Mouse (Mus musculus): ENCODE measurements around the gene Ralbp1.

Ralbp1 gene

DNA sequence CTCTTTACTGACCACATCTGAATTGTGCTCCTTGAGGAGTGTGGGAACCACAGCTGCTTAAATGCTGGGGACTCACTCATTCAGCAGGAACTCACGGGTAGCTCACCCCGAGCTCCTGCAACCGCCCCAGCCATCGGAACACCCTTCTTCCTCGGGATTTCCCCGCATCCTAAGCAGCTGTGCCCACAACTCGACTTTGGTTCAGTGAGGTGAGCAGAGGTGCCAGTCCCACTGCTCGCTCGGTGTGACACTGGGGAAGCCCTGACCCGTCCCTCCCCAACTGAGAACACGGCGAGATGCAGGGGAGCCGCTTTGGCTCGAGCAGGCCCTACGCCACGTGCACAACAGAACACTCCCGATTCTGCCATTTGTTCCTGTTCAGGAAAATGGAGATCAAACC is 35.1 kb downstream of the Ralbp1 start:
- no peak for DNase-seq (ENCODE audit: low spot score in 2 of 2)

DNA sequence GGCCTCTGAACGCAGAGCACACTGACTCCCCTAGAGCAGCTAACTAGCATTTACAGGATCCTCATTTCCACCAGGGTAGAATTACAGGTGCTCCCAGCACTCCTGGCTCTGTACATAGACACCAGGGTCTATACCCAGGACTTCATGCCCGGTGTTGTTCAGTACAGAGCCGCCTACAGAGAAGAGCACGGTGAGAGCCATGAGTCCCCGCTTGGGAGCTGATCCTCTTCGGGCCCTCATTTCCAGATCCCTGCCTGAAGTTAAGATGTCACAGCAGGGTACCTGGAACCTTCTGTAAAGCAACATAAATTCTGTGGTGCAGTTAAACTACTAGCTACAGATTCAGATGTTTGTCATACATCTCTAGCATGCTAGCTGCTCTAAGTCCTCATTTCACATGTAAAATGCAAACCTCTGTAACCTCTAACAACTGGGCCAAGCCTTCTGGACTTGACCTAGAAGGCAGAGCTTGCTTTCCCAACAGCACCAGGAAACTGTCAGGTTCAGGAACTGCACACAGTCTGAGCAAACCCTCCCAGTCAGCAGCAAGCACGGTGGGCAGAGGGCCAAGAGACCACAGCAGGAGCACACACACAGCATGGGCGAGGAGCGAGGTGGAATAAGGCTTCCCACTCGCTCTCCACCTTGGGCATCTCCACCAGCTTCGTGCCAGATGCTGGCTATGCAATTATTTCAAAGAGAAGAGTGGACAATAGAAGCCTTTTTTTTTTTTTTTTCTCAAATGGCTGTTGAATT is 37.7 kb downstream of the Ralbp1 start:
- no peak for DNase-seq (ENCODE audit: low spot score in 2 of 2)

DNA sequence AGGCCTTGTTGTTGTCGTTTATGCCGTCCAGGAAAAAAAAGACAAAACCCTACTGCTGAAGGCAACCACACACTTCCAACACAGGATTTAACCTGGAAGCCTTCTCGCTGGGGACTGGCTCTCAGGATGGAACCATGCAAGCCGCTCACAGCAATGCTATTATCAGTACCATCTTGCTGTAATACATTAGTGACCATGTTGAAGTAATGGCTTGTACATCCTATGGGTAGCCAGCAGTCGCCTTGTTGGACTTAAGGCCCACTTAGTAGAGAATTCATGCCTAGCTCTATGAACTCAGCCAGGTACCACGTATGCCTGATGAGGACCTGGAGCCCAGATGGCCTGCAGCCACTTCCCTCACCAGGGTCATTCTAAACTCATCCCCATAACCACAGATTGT is 40.2 kb downstream of the Ralbp1 start:
- no peak for DNase-seq (ENCODE audit: low spot score in 2 of 2)

DNA sequence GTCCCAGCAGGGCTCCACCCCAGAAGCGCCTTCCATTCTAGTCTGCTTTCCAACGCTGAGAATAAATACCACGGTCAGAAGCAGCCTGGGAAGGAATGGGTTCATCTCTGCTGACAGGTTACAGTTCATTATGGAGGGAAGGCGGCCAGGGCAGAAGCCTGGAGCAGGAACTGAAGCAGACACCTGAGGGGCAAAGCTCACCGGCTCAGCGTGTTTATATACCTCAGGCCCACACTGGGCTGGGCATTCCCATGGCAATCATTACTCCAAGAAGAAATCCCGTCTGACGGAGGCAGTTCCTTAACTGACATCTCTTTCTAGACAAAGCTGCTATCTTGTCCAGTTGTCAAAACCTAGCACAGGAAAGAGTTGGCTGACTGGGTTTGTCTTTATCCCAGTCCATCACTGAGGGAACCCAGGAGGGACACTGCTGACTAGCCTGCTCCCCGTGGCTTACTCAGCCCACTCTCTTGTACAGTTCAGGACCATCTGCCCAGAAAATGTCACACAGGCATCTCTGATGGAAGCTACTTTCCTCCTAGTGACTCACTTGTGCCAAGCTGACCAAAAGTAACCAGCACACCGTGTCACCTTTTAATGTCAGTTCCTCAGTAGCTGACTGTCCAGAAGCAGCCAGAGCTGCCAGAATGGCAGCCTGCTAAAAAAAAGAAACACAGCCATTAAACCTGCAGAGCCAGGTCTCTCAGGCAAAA is 42.8 kb downstream of the Ralbp1 start:
- no peak for DNase-seq (ENCODE audit: low spot score in 2 of 2)

DNA sequence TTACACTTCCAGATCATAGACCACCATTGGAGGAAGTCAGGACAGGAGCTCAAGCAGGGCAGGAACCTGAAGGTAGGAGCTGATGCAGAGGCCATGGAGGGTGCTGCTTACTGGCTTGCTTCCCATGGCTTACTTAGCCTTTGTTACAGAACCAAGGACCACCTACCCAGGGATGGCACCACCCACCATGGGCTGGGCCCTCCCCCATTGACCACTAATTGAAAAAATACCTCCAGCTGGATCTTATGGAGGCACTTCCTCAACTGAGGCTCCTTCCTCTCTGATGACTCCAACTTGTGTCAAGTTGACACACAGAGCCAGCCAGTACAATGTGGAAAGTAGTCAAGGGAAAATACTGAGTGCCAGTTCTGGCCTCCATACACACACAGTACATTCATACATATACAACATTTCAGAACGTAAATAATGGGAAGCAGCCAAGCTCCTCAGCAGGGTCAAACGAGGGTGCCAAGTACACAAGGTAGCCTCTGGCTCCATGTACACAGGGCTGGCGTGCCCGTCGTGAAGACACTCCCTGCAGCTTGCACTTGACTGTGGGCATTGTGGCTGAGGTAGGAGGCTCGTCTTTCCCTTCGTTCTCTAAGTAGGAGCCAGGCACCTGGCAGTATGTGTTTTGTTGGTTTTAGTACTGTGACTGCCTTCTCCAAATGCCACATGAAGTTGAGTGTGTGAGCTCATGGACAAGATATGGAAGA is 45.9 kb downstream of the Ralbp1 start:
- DNase-seq (ENCODE audit: low spot score in 2 of 2), result no peak

DNA sequence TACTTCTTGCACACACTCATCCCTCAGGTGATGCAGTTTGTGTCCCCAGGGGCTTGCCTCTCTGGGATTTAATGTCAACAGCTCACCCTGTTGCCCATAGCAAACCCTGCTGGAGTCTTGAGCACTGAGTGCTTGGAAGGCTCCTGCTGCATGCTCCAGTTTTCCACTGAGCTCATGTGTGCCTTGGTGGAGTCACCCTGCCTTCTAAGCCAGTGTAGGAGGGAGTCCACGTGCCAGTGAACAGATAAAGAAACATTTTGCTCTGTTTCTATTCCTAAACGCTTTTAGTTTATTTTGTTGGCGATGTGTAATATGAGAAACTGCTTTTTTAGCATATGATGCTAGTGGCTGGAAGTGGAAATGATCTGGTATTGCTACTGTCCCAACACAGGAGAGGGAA is 48.9 kb downstream of the Ralbp1 start:
- DNase-seq (ENCODE audit: low spot score in 2 of 2), result no peak

DNA sequence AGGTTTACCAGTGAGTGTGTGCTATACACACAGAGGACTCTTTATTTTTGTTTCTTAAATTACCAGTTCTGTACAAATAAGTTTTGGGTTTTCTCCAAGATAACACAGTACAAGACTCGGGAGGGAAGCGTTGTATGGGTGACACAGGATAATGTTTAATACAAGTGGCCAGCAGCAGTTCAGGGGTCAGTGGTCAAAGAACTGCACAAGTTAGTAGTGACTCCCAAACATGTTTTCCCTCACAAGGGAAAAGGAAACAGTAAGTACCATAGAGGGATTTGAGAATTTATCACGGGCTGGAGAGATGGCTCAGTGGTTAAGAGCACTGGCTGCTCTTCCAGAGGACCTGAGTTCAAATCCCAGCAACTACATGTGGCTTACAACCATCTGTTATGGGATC is 51.7 kb downstream of the Ralbp1 start:
- no peak for DNase-seq (ENCODE audit: low spot score in 2 of 2)

DNA sequence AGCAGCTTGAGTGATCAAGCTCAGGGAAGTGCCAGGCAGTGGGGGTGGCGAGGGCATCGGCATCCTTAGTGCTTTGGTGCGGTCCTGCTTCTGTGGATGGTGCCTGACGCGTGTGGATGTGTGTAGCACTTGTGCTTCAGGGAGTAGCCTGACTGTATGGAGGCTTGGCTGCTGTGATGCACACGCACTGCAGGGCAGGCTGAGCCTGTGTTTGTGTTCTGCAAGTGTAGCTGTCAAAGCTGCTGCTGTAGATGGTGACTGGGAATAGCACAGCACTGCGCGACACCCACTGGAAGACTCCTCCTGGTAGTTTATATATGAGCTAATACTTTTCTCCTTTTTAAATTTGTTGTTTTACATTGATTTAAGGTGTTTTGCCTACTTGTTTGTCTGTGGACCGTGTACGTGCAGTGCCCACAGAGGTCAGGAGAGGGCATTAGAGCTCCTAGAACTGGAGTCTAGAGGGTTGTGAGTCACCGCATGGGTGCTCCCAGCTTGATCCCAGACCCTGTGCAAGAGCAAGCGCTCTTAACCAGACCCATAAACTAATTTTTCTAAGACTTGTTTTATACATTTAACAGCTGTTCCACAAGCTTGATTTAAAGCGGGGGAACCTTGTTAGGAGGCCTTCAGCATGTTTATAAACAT is 55.3 kb downstream of the Ralbp1 start:
- no peak for DNase-seq (ENCODE audit: low spot score in 2 of 2)

DNA sequence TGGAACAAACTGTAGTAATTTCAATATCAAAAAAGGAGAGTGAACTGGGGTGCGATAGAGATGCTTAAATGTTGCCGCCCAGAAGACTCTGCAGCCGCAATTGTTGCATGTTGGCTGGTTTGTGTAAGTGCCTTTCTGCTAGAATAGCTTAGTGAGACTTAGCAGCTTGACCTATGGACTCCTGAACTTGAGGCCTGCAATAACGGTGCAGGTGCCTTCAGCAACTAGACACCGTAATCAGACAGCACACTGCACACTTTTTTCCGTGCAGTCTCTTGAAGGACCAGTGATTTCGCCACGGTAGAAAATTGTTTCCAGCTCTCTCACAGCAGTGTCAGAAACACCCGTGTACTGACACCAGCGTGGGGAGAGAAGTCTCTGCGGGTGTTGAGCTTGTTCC is 56.6 kb downstream of the Ralbp1 start:
- no peak for DNase-seq (ENCODE audit: low spot score in 2 of 2)

DNA sequence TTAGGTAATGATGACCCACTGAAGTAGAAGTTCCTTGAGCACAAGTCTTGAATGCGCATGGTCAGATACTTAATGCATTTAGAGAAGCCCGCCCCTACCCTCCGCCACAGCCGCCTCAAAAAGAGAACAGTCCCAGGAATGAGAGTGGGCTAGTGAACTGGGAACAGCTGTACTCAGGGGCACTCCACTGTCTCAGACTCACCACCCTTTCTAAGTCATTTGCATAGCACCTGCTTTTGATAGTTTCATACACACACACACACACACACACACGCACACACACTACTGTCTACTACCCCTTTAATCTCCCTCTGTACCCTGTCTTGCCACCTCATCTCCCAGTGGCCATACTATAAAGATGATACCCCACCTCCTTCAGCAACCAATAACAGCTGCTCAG is 57.7 kb downstream of the Ralbp1 start:
- DNase-seq (ENCODE audit: low spot score in 2 of 2), result no peak

DNA sequence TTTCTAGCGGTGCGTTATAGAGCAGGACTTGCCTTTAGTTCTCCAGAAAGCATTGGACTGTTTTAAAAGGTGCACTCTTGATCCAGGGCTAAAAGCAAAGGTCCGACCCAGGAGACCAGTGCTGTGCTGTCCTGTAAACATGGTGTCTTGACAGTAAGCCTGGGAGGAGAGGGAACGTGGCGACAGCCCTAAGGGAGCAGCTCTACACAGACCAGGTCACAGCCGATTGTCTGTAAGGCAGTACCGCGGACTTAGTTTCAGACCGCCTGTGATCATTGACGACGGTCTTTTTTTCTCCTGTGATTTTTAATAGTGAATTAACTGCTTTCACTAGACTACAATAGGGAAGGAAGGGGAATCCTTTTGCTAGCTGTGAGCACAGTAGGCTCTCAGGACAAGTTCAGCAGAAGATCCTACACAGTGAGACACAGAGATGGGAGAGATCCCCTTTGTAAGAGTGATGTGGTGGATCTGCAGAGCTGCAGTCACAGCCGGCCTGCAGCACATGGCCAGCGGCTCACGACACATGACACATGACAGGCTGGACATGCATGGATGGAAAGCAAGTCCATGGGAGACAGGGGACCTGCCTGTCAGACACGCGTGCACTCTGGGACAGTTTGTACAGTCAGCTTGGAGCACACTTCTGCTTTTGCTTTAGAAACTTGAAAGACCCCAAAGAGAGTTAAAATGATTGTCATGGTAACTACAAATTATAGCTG is 58.3 kb downstream of the Ralbp1 start:
- no peak for DNase-seq (ENCODE audit: low spot score in 2 of 2)

DNA sequence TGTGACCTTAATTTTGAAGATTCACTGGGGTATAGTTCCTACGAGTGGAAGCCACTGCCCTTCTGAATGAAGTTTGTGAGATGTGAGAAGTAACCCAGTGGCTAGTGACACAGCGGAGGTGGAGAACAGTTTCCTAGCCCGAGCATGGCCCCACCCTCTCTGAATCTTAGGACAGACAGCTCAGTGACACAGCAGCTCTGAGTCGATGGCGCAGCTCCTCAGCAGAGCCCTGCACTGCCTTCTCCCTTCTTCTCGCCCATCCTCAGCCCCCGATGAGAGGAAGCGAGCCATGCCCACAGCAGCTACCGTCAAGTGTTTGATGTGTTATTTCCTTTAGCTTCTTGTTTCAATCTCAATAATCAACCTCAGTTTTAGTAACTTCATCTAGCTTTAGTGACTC is 59.3 kb downstream of the Ralbp1 start:
- no peak for DNase-seq (ENCODE audit: low spot score in 2 of 2)

DNA sequence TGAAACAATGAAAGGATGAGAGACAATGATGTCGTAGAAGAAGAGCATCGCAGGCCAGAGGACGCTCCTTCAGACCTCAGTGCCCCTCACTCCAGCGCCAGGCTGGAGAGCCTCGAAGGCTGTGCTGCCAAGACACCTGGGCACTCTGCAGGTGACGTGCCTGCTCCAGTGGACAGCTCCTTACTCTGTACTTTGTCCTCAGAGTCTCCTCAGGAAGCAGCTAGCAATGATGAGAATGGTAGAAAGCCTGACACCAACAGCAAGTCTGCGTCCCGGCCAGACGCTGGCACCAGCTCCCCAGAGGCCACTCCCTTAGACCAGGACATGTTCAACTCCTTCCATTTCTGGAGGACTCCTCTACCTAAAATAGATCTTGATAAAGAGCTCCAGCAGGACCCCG is 61.4 kb downstream of the Ralbp1 start:
- DNase-seq (ENCODE audit: low spot score in 2 of 2), result no peak

DNA sequence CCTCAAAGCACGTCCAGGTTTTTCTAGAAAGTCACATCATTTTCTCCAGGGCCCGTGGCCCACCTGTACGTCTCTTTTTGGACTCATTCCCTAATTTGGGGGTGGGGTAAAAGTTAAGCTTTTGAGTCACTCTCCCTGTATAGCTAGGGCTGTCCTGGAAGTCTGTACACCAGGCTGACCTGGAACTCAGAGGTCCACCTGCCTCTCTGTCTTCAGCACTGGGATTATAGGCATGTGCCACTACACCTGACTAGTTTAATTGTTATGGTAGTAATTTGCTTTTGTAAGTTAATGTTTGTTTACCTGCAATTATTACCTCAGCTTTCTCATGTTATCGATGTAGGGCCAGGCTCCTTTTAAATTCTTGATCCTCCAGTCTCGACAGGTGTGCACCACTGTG is 63.2 kb downstream of the Ralbp1 start:
- no peak for DNase-seq (ENCODE audit: low spot score in 2 of 2)

DNA sequence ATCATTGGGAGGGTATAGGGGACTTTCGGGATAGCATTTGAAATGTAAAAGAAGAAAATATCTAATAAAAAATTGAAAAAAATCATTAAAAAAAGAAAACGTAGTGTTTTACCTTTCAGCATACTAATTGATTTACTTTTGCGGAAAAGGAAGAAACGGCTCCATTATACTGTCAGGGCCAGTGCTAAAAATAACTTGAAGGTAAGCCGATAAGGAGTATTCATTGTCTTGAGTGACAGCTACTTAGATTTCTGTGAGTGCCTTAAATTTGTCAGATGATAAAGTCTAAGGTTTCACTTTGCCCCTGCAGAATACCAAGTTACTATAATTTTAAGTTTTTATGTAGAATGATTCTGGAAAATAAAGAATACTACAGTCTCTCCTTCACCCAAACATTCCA is 65.4 kb downstream of the Ralbp1 start:
- DNase-seq (ENCODE audit: low spot score in 2 of 2), result no peak

DNA sequence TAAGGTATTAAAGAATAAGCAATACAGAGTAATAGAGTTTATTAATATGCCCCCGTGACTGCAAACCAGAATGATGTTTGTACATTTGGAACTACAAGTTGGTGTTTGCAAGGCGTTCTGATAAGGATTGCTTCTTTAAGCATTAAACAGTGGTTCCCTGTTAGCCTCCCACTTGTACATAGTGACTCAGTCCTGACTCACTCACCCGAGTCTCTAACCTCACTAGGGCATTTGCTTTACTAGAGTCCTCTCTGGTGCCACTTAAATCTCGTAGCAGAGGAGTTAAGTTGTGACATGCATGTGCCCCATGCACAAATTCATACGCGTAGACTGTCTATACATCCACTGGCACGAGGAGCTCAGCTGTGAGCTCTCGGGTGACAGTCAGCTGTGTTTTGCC is 71.8 kb downstream of the Ralbp1 start:
- DNase-seq (ENCODE audit: low spot score in 2 of 2), result no peak

DNA sequence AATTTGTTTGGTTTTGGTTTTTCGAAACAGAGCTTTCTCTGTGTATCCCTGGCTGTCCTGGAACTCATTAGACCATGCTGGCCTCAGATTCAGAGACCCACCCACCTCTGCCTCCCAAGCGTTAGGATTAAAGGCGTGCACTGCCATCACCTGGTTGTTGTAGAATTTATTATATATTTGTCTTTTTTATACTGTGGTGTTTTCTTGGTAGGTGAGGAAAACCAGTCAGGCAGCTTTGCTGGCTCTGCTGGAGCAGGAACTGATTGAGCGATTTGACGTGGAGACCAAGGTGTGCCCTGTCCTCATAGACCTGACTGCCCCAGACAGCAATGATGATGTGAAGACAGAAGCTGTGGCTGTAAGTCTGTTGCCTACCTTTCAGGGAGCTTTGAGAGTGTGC is 74.6 kb downstream of the Ralbp1 start:
- DNase-seq (ENCODE audit: low spot score in 2 of 2), result no peak

DNA sequence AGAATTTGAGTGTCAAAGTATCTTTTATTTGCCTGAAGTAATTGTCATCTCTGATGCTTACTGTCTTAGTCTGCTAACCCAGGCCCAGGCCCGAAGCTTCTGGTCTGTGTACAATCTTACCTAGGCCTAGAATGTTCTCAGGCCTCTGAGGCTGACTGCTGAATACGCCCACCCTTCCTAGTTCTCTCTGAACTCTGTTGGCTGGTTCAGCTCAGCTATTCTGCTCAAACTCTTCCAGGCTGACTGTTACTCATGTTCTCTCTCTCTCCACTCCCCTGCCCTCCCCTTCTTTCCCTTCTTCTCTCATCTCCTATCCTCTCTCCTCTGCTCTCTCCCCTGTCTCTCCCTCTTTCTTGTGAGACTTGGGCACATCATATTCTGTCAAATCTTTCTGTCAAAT is 79.2 kb downstream of the Ralbp1 start:
- no peak for DNase-seq (ENCODE audit: low spot score in 2 of 2)

DNA sequence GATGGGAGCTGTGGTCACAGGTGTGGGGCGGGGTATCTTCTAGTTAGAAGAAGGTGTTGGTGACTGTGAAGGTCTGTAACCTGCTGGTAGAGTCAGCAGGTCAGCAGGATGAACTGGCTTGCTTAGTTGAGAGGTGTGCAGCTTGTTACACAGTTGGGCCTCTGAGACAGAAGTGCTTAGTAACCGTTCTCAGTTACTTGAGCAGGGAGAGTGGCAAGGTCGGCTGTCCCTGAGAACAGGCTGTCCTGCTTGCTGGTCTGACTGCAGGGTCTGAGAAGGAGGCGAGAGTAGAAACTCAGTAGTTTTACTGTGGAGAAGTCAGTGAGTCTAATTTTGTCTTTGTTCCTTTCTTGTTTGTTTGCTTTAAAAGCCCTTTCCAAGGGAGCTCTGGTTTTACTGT is 79.6 kb downstream of the Ralbp1 start:
- DNase-seq (ENCODE audit: low spot score in 2 of 2), result no peak

DNA sequence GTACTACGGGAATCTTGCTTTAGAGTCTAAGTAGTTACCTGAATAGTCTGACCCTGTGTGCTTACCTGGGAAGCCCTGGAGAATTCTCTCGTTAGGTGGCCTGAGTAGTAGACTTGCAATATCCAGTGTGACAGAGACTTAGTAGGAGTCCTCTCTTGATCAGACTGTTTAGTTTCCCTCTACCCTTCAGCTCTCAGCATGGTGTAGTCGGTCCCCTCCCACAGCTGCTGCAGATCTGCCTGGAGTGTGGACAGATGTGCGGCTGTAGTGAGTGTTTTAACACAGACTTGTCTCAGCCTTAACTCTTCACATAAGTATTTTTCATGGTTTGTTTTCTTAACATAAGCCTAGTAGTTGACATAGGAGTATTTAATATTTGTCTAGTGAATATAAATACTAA is 83.6 kb downstream of the Ralbp1 start:
- DNase-seq (ENCODE audit: low spot score in 2 of 2), result no peak

DNA sequence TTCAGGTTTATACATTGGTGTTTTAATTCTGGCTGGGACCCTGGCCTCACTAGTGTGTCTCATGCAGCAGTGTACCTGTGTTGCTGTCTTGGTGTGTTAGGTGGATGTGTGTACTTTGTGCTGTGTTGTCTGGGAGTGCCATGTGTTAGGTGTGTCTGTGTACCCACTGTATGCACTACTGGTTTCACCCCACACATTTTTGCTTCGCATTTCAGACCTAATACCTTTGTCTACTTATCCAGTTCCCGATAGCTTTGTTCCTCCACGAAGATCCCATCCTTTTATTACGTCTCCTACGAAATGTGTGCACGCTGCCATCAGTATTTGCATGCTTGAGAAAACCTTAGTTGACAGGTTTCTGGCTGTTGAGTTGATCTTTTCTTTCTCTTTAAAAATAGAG is 85.1 kb downstream of the Ralbp1 start:
- no peak for DNase-seq (ENCODE audit: low spot score in 2 of 2)

DNA sequence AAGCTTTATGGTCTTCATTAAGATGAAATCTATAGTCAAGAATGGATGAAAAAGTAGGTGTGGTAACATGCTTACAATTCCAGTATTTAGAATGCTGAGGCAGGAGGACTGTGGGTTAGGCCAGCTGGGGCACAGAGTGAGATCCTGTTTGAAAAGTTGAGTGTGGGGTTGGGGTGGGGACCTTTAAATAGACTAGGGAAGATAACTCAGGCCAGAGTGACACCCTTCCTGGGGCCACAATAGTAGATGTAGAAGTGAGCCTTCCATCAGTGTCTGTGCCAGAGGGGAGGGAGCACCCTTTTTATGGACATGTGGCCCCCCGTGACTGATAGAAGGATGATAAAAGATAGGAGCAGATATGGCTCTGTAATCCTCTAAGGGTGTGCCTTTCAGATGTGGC is 86.2 kb downstream of the Ralbp1 start:
- DNase-seq (ENCODE audit: low spot score in 2 of 2), result no peak

Data from urinary bladder, postnatal 4 days (tissue).